ENCODE assay signal across 1 mouse cellular context in the genomic region with DNA sequence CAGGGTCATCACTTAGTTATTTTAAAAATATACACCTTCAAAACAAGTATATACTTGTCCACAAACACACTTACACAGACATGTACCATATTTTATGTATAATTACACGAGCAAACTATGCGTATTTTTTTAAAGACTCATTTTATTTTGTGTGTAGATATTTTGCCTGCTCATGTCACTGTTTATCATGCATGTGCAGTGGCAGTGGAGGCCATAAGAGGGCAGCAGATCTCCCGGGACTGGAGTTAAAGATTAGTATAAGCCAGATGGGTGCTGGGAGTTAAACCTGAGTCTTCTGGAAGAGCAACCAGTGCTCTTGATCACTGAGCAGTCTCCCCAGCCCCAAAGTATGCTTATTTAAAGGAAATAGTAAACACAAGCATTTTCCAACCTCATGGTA.
TF ChIP-seq lines count a peak whose summit lies in the region.

No protein-coding gene starts in this region.

TF ChIP-seq in MEL, 35 proteins besides CTCF, POLR2A, EP300 and RAD21 (continued from another document):
- TF ChIP-seq ZNF384 (IDR thresholded peaks at IDR 0.05; ENCODE audit: low read depth, low read length) (peak; percentile 28; the same call in 1 of the 2 replicates), MYB (IDR thresholded peaks at IDR 0.05; ENCODE audit: low read depth, low read length) (no peak)
